Mouse (Mus musculus) induced T-regulatory cell, adult 2 months (primary cell): ENCODE measurements around the gene Rfx6.

ENCODE experiments used
- DNase-seq: peaks from one replicate; pipeline ENCODE4 v3.0.0-alpha.2; 2012; ENCODE audit warnings: low read depth

Gene Rfx6

GRCm38 (mm10) chr10:51677548-51678250, at the start of gene Rfx6:
Rfx6 (plus strand) TSS chr10:51677756.
- DNase-seq: no peak

GRCm38 (mm10) chr10:51631411-51632136, 46.0 kb upstream of the Rfx6 start, which contains the start of gene Gprc6a:
Gprc6a (minus strand) TSS chr10:51631461.
- DNase-seq: no peak

GRCm38 (mm10) chr10:51649506-51650221, 27.9 kb upstream of the Rfx6 start:
- no peak for DNase-seq

- DNase-seq: peak; percentile 1
Observed at GRCm38 (mm10) chr10:51657324-51657723, 20.2 kb upstream of the Rfx6 start.

GRCm38 (mm10) chr10:51669334-51669733, 8.2 kb upstream of the Rfx6 start:
- no peak for DNase-seq

GRCm38 (mm10) chr10:51671583-51671982, 6.0 kb upstream of the Rfx6 start:
- no peak for DNase-seq

- DNase-seq: no peak
Observed at GRCm38 (mm10) chr10:51672082-51672779, 5.3 kb upstream of the Rfx6 start.

- DNase-seq: no peak
Observed at GRCm38 (mm10) chr10:51678251-51678639, 689 bp downstream of the Rfx6 start.

- no peak for DNase-seq
Observed at GRCm38 (mm10) chr10:51720904-51721303, 43.3 kb downstream of the Rfx6 start.

GRCm38 (mm10) chr10:51761436-51761835, 83.9 kb downstream of the Rfx6 start:
- DNase-seq: no peak

GRCm38 (mm10) chr10:51763241-51763640, 85.7 kb downstream of the Rfx6 start:
- DNase-seq: no peak

GRCm38 (mm10) chr10:51768445-51768844, 90.9 kb downstream of the Rfx6 start:
- no peak for DNase-seq

- DNase-seq: no peak
Observed at GRCm38 (mm10) chr10:51769252-51769651, 91.7 kb downstream of the Rfx6 start.

GRCm38 (mm10) chr10:51779648-51780047, 102.1 kb downstream of the Rfx6 start:
- no peak for DNase-seq
